Mouse (Mus musculus): ENCODE measurements around the gene BC029722. TPM values are rescaled to one million over a fixed set of nuclear protein-coding genes. Genes with fewer than 3 reads are reported as not detected.
A peak's percentile ranks its signal among the peaks of the same experiment; 100 is the strongest.

The BC029722 gene
- polyA plus RNA-seq, 1 experiment from 2014 or later, result 27.6 TPM

GRCm38 (mm10) chr2:155825904-155826629, 6.8 kb upstream of the BC029722 start:
- Histone ChIP-seq H3K4me1 (replicated peaks; ENCODE audit: control insufficient read depth, insufficient read depth, low read length) (peaks cover 14% of the 10 kb centered on the region), H3K9me3 (ENCODE audit: control insufficient read depth, low read length) (no peaks in the 10 kb centered on the region), H3K36me3 (replicated peaks; ENCODE audit: control insufficient read depth, insufficient read depth) (peaks cover 32% of the 10 kb centered on the region), H3K4me3 (replicated peaks; ENCODE audit: low read length) (peak overlapping the region; percentile 76), H3K27me3 (ENCODE audit: control insufficient read depth, insufficient read depth, low read length) (no peaks in the 10 kb centered on the region), H3K9ac (peak overlapping the region; percentile 64), H3K27ac (peak overlapping the region; percentile 65), H3K4me2 (replicated peaks) (peak overlapping the region; percentile 86)
- 3% methylated on average over 52 of the region's 52 CpGs for WGBS
- DNase-seq (ENCODE audit: low spot score), result no peak
- ATAC-seq (ENCODE audit: low FRiP score), result 0 out of 2 replicates have a peak, but pooled peaks have one; percentile 7

DNA sequence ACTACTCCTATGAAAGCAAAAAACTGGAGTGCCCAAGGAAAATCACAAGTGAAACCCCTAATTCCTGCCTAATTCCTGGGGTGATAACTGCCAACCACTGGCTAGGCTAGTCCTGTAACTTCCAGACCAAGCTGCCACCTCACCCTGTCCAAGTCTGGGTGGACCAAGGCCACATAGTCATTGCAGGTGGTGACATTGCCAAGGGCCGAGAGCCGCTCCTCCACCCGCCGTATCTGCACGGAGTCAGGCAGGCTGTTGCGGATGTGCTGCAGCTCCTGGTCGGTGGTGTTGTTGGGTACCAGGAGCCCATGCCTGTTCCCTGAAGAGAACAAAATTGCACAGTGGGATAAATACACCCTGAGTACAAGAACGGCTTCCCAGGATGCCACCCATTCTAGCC, 4.5 kb upstream of the BC029722 start:
- Histone ChIP-seq H3K4me1 (replicated peaks; ENCODE audit: control insufficient read depth, insufficient read depth, low read length) (peaks cover 19% of the 10 kb centered on the region), H3K4me2 (replicated peaks) (no peak overlapping the region), H3K27ac (no peak overlapping the region), H3K36me3 (replicated peaks; ENCODE audit: control insufficient read depth, insufficient read depth) (peaks cover 48% of the 10 kb centered on the region), H3K9ac (no peak overlapping the region), H3K4me3 (replicated peaks; ENCODE audit: low read length) (no peak overlapping the region), H3K27me3 (ENCODE audit: control insufficient read depth, insufficient read depth, low read length) (no peaks in the 10 kb centered on the region), H3K9me3 (ENCODE audit: control insufficient read depth, low read length) (no peaks in the 10 kb centered on the region)
- ATAC-seq (ENCODE audit: low FRiP score), result no peak
- whole genome bisulfite sequencing, result over 99% methylated on average over 8 of the region's 8 CpGs
- no peak for DNase-seq (ENCODE audit: low spot score)

GRCm38 (mm10) chr2:155820779-155821178, 1.6 kb upstream of the BC029722 start:
- no peaks in the 10 kb centered on the region for H3K27me3 ChIP-seq (ENCODE audit: control insufficient read depth, insufficient read depth, low read length)
- H3K36me3 ChIP-seq (replicated peaks; ENCODE audit: control insufficient read depth, insufficient read depth), result peaks cover 63% of the 10 kb centered on the region
- no peak overlapping the region for H3K9ac ChIP-seq
- ATAC-seq (ENCODE audit: low FRiP score) (no peak), DNase-seq (ENCODE audit: low spot score) (no peak)
- H3K9me3 ChIP-seq (ENCODE audit: control insufficient read depth, low read length), result no peaks in the 10 kb centered on the region
- WGBS, result 91% methylated on average over 5 of the region's 5 CpGs
- no peak overlapping the region for H3K27ac ChIP-seq
- H3K4me3 ChIP-seq (replicated peaks; ENCODE audit: low read length), result no peak overlapping the region
- H3K4me2 ChIP-seq (replicated peaks), result no peak overlapping the region
- peaks cover 18% of the 10 kb centered on the region for H3K4me1 ChIP-seq (replicated peaks; ENCODE audit: control insufficient read depth, insufficient read depth, low read length)

- Histone ChIP-seq H3K4me1 (replicated peaks; ENCODE audit: control insufficient read depth, insufficient read depth, low read length) (peaks cover 16% of the 10 kb centered on the region), H3K27ac (peak overlapping the region; percentile 87), H3K4me2 (replicated peaks) (peak overlapping the region; percentile 92), H3K27me3 (ENCODE audit: control insufficient read depth, insufficient read depth, low read length) (no peaks in the 10 kb centered on the region), H3K9me3 (ENCODE audit: control insufficient read depth, low read length) (no peaks in the 10 kb centered on the region), H3K36me3 (replicated peaks; ENCODE audit: control insufficient read depth, insufficient read depth) (peaks cover 74% of the 10 kb centered on the region), H3K4me3 (replicated peaks; ENCODE audit: low read length) (peak overlapping the region; percentile 56), H3K9ac (peak overlapping the region; percentile 86)
- DNase-seq (ENCODE audit: low spot score) (no peak), ATAC-seq (ENCODE audit: low FRiP score) (peak; percentile 19; the same call in 1 of the 2 replicates)
- 57% methylated on average over 6 of the region's 6 CpGs for WGBS
Measured at GRCm38 (mm10) chr2:155819449-155820251, 424 bp upstream of the BC029722 start.

- peaks cover 78% of the 10 kb centered on the region for H3K36me3 ChIP-seq (replicated peaks; ENCODE audit: control insufficient read depth, insufficient read depth)
- 2% methylated on average over 35 of the region's 37 CpGs for WGBS
- peak; percentile 92 for ATAC-seq (ENCODE audit: low FRiP score)
Measured at GRCm38 (mm10) chr2:155818596-155819391, 432 bp downstream of the BC029722 start.

DNA sequence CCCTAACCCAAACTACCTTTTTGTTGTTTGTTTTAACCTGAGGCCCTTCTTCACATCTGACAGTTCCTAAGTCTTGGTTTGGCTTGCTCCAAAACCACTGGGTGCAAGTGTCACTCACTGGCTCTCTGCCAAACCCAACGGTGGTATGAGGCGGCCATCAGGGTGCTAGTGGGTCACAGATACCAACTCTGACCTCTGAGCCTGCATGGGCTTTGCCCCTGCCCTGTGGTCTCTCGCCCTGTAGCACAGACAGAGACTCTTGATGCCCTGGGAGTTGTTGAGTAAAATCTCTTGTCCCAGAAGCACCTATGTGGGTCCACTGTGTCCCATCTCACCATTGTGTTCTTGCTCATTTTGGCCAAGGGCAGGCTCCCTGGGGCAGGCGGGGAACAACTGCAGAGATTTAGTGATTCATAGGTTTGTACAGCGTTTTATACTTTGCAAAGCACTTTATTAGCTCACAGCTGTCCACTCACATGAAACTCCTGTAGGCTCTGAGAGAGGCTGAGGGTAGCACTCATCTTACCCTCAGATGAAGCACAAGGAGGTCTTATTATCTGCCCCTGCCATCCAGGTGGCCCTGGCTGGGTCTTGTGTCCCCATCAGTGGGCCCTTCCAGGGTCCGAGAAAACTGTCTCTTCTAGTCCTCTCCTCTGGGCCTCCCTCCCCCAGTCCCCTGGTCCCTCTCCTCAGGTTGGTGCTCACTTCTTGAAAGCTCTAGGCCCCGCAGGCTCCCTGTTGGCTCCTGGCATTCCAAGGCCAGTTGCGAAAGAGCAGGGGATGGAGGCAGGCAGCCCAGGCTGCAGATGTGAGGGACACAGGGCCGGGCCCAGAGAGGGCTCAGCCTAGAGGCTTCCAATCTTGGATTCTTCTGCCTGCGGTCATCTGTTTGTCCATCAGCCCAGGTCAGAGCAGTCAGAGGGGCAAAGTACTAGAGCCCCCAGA, 1.7 kb downstream of the BC029722 start:
- Histone ChIP-seq H3K9me3 (ENCODE audit: control insufficient read depth, low read length) (no peaks in the 10 kb centered on the region), H3K9ac (peak overlapping the region; percentile 86), H3K27ac (no peak overlapping the region), H3K36me3 (replicated peaks; ENCODE audit: control insufficient read depth, insufficient read depth) (peaks cover 69% of the 10 kb centered on the region), H3K4me2 (replicated peaks) (peak overlapping the region; percentile 92), H3K27me3 (ENCODE audit: control insufficient read depth, insufficient read depth, low read length) (no peaks in the 10 kb centered on the region), H3K4me1 (replicated peaks; ENCODE audit: control insufficient read depth, insufficient read depth, low read length) (peaks cover 16% of the 10 kb centered on the region), H3K4me3 (replicated peaks; ENCODE audit: low read length) (no peak overlapping the region)
- DNase-seq (ENCODE audit: low spot score) (no peak), ATAC-seq (ENCODE audit: low FRiP score) (no peak)
- WGBS, result 80% methylated on average over 10 of the region's 10 CpGs

More at GRCm38 (mm10) chr2:155818596-155819391, 432 bp downstream of the BC029722 start:
- H3K4me3 ChIP-seq (replicated peaks; ENCODE audit: low read length), result peak overlapping the region; percentile 56
- peak overlapping the region; percentile 87 for H3K27ac ChIP-seq
- H3K9ac ChIP-seq, result peak overlapping the region; percentile 86
- no peaks in the 10 kb centered on the region for H3K27me3 ChIP-seq (ENCODE audit: control insufficient read depth, insufficient read depth, low read length)
- no peaks in the 10 kb centered on the region for H3K9me3 ChIP-seq (ENCODE audit: control insufficient read depth, low read length)
- H3K4me2 ChIP-seq (replicated peaks), result peak overlapping the region; percentile 92
- peak; percentile 85 for DNase-seq (ENCODE audit: low spot score)
- peaks cover 16% of the 10 kb centered on the region for H3K4me1 ChIP-seq (replicated peaks; ENCODE audit: control insufficient read depth, insufficient read depth, low read length)

DNA sequence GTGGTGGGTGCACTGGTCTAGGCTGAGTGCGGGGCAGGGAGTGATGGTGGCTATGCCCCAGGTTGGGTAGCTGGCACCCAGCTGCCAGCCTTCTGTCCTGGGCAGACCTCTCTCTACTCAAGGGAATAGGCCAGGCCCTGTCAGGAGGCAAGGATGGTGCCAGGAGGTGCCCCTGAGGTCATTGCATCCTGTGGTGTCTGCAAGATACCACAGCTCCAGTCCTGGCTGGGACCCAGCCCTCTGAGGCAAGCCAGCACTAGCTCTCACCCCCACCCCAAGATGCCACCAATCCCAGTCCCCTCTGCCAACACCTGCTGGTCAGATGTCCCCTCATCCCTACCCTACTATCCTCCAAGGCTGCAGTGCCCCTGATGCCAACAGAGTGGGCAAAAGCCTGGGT, 3.0 kb downstream of the BC029722 start:
- Histone ChIP-seq H3K36me3 (replicated peaks; ENCODE audit: control insufficient read depth, insufficient read depth) (peaks cover 64% of the 10 kb centered on the region), H3K9me3 (ENCODE audit: control insufficient read depth, low read length) (no peaks in the 10 kb centered on the region), H3K27ac (no peak overlapping the region), H3K9ac (no peak overlapping the region), H3K4me2 (replicated peaks) (no peak overlapping the region), H3K4me3 (replicated peaks; ENCODE audit: low read length) (no peak overlapping the region), H3K4me1 (replicated peaks; ENCODE audit: control insufficient read depth, insufficient read depth, low read length) (peaks cover 16% of the 10 kb centered on the region), H3K27me3 (ENCODE audit: control insufficient read depth, insufficient read depth, low read length) (no peaks in the 10 kb centered on the region)
- ATAC-seq (ENCODE audit: low FRiP score) (no peak), DNase-seq (ENCODE audit: low spot score) (no peak)
- WGBS, result 94% methylated on average over 1 of the region's 1 CpGs

DNA sequence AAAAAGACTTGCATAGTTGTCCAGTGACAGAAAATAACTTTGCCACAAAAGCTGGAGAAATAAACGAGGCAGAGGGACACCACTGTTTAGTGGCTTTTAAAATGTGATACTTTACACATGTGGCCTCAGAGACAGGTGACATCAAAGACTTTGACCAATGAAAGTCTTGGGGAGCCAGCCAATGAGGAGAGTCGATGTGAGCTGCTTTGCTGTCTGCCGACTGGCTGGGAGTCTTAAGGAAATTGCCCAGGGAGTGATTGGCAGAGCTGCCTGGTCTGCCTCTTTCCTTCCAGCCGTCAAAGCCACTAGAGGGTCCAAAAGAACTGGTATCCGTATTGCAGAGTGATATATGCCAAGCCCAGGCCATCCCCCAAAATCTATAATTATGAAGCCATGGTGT, 4.4 kb downstream of the BC029722 start:
- Histone ChIP-seq H3K36me3 (replicated peaks; ENCODE audit: control insufficient read depth, insufficient read depth) (peaks cover 59% of the 10 kb centered on the region), H3K4me1 (replicated peaks; ENCODE audit: control insufficient read depth, insufficient read depth, low read length) (peaks cover 16% of the 10 kb centered on the region), H3K9me3 (ENCODE audit: control insufficient read depth, low read length) (no peaks in the 10 kb centered on the region), H3K27me3 (ENCODE audit: control insufficient read depth, insufficient read depth, low read length) (no peaks in the 10 kb centered on the region), H3K27ac (no peak overlapping the region), H3K4me3 (replicated peaks; ENCODE audit: low read length) (no peak overlapping the region), H3K9ac (no peak overlapping the region), H3K4me2 (replicated peaks) (no peak overlapping the region)
- DNase-seq (ENCODE audit: low spot score) (no peak), ATAC-seq (ENCODE audit: low FRiP score) (no peak)
- WGBS, result 31% methylated on average over 5 of the region's 5 CpGs
